Mouse (Mus musculus): ENCODE data around the gene Plpp4. TPM values are rescaled to one million over a fixed set of nuclear protein-coding genes. Genes with fewer than 3 reads are reported as not detected.
A peak's percentile ranks its signal among the peaks of the same experiment; 100 is the strongest.

Plpp4 gene
- polyA plus RNA-seq, 1 experiment from 2014 or later: 9.5 TPM

GRCm38 (mm10) chr7:129402695-129403364, 146.0 kb downstream of the Plpp4 start:
- Histone ChIP-seq H3K27me3 (ENCODE audit: control insufficient read depth, insufficient read depth, low read length) (no peaks in the 10 kb centered on the region), H3K9ac (replicated peaks; ENCODE audit: low read length) (no peak overlapping the region), H3K4me2 (ENCODE audit: low read length) (peak overlapping the region; percentile 24), H3K27ac (replicated peaks; ENCODE audit: low read depth, low read length) (peak overlapping the region; percentile 69), H3K36me3 (ENCODE audit: control insufficient read depth, insufficient read depth, low read length) (no peaks in the 10 kb centered on the region), H3K4me1 (ENCODE audit: control insufficient read depth, insufficient read depth, low read length) (peaks cover 30% of the 10 kb centered on the region), H3K9me3 (ENCODE audit: control insufficient read depth, low read length) (no peaks in the 10 kb centered on the region), H3K4me3 (replicated peaks; ENCODE audit: low read depth, low read length) (no peak overlapping the region)
- WGBS: 22% methylated on average over 13 of the region's 13 CpGs
- peak; percentile 91 for DNase-seq
- ATAC-seq (ENCODE audit: low FRiP score, low TSS enrichment): peak; percentile 76; the same call in 1 of the 2 replicates

DNA sequence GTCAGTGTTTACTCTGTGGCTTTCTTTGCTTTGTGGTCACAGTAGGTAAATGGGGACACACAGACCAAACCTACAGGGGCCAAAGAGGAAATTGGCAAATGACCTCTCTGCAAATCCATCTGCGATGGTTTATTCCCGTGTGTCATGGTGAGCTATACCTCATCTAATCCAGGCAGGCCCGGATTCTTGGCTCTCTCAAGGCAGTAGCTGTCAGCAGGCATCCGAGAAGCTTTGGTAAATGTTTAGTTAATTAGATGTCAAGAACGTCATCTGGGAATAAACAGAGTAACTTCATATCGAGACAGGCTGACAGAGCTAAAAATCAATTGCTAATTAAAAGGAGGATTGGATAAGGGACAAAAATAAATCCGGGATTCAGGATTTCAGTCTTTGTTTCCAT, 149.2 kb downstream of the Plpp4 start:
- Histone ChIP-seq H3K27me3 (ENCODE audit: control insufficient read depth, insufficient read depth, low read length) (no peaks in the 10 kb centered on the region), H3K9ac (replicated peaks; ENCODE audit: low read length) (no peak overlapping the region), H3K4me3 (replicated peaks; ENCODE audit: low read depth, low read length) (no peak overlapping the region), H3K36me3 (ENCODE audit: control insufficient read depth, insufficient read depth, low read length) (no peaks in the 10 kb centered on the region), H3K9me3 (ENCODE audit: control insufficient read depth, low read length) (no peaks in the 10 kb centered on the region), H3K4me2 (ENCODE audit: low read length) (no peak overlapping the region), H3K27ac (replicated peaks; ENCODE audit: low read depth, low read length) (0 out of 2 replicates have a peak overlapping the region, but pooled peaks have one; percentile 1), H3K4me1 (ENCODE audit: control insufficient read depth, insufficient read depth, low read length) (peaks cover 51% of the 10 kb centered on the region)
- 32% methylated on average over 7 of the region's 7 CpGs for WGBS
- DNase-seq (peak; percentile 54), ATAC-seq (ENCODE audit: low FRiP score, low TSS enrichment) (no peak)

DNA sequence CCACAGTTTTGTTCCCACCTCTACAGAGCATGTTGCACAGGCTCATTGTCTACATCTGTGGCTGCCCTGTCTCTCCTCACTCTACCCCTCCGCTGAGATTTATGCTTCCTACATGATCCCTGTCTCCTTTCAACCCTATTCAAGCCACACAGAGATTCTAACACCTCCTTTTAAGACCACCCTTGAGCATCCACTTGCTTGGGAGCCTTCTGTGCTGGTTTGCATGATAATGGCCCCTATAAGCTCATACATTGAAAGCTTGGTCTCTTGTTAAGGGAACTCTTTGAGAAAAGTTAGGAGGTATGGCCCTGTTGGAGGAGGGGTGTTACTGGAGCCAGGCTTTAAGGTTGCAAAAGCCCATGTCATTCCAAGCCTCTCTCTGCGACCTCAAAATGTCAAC, 155.9 kb downstream of the Plpp4 start:
- H3K36me3 ChIP-seq (ENCODE audit: control insufficient read depth, insufficient read depth, low read length): no peaks in the 10 kb centered on the region
- H3K4me1 ChIP-seq (ENCODE audit: control insufficient read depth, insufficient read depth, low read length): peaks cover 22% of the 10 kb centered on the region
- DNase-seq (no peak), ATAC-seq (ENCODE audit: low FRiP score, low TSS enrichment) (no peak)
- H3K4me3 ChIP-seq (replicated peaks; ENCODE audit: low read depth, low read length): no peak overlapping the region
- no peaks in the 10 kb centered on the region for H3K9me3 ChIP-seq (ENCODE audit: control insufficient read depth, low read length)
- no peak overlapping the region for H3K27ac ChIP-seq (replicated peaks; ENCODE audit: low read depth, low read length)
- WGBS: 19% methylated on average over 2 of the region's 2 CpGs
- no peak overlapping the region for H3K9ac ChIP-seq (replicated peaks; ENCODE audit: low read length)
- no peaks in the 10 kb centered on the region for H3K27me3 ChIP-seq (ENCODE audit: control insufficient read depth, insufficient read depth, low read length)
- no peak overlapping the region for H3K4me2 ChIP-seq (ENCODE audit: low read length)

GRCm38 (mm10) chr7:129415179-129415578, 158.3 kb downstream of the Plpp4 start:
- Histone ChIP-seq H3K4me1 (ENCODE audit: control insufficient read depth, insufficient read depth, low read length) (peaks cover 7% of the 10 kb centered on the region; the same call in 1 of the 2 replicates), H3K4me3 (replicated peaks; ENCODE audit: low read depth, low read length) (no peak overlapping the region), H3K27ac (replicated peaks; ENCODE audit: low read depth, low read length) (no peak overlapping the region), H3K36me3 (ENCODE audit: control insufficient read depth, insufficient read depth, low read length) (no peaks in the 10 kb centered on the region), H3K4me2 (ENCODE audit: low read length) (no peak overlapping the region), H3K9me3 (ENCODE audit: control insufficient read depth, low read length) (no peaks in the 10 kb centered on the region), H3K27me3 (ENCODE audit: control insufficient read depth, insufficient read depth, low read length) (no peaks in the 10 kb centered on the region), H3K9ac (replicated peaks; ENCODE audit: low read length) (no peak overlapping the region)
- DNase-seq: peak; percentile 77
- ATAC-seq (ENCODE audit: low FRiP score, low TSS enrichment): peak; percentile 81; the same call in 1 of the 2 replicates
- 3% methylated on average over 4 of the region's 4 CpGs for WGBS

DNA sequence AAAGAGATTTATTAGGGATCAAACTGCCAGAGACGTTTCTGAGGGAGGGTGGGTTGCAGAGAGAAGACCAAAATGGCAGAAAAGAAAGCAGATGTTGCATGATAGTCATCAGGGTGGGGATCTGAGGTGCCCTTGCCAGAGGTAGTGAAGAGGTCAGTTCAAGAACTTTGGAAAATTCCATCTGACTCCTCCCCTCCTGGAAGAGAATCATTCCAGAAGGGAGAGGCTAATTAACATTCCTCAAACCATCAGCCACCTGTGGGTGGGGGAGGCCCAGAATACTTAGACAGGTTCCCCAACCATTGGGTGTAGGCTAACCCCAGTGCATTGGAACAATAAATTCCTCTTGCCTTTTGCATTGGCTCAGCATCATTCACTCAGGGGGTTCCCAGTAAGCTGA, 164.3 kb downstream of the Plpp4 start:
- ATAC-seq (ENCODE audit: low FRiP score, low TSS enrichment): no peak
- Histone ChIP-seq H3K36me3 (ENCODE audit: control insufficient read depth, insufficient read depth, low read length) (no peaks in the 10 kb centered on the region), H3K27me3 (ENCODE audit: control insufficient read depth, insufficient read depth, low read length) (no peaks in the 10 kb centered on the region), H3K9me3 (ENCODE audit: control insufficient read depth, low read length) (no peaks in the 10 kb centered on the region), H3K9ac (replicated peaks; ENCODE audit: low read length) (no peak overlapping the region), H3K4me2 (ENCODE audit: low read length) (no peak overlapping the region), H3K27ac (replicated peaks; ENCODE audit: low read depth, low read length) (no peak overlapping the region), H3K4me3 (replicated peaks; ENCODE audit: low read depth, low read length) (no peak overlapping the region), H3K4me1 (ENCODE audit: control insufficient read depth, insufficient read depth, low read length) (no peaks in the 10 kb centered on the region)
- WGBS: 57% methylated on average over 1 of the region's 1 CpGs
- DNase-seq: no peak

DNA sequence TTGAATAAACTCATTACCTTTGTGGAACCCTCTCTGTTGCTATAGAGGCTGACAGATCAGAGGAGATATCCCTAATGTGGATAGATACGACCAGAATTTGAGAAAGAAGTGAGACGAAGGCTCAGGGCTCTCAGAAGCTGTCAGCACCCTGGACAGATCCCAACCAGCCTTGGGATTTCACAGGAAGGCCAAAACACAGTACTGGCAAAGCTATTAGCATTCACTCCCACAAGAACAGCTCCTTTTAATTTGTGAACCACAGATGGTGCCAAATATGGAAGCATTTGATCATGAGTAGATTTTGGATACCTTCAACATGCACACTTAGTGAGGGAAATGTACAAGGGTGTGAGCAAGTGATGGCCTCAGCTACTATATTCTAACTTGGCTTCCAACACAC, 168.7 kb downstream of the Plpp4 start:
- H3K27ac ChIP-seq (replicated peaks; ENCODE audit: low read depth, low read length): no peak overlapping the region
- ATAC-seq (ENCODE audit: low FRiP score, low TSS enrichment) (no peak), DNase-seq (peak; percentile 35)
- H3K9me3 ChIP-seq (ENCODE audit: control insufficient read depth, low read length): no peaks in the 10 kb centered on the region
- H3K27me3 ChIP-seq (ENCODE audit: control insufficient read depth, insufficient read depth, low read length): no peaks in the 10 kb centered on the region
- no peaks in the 10 kb centered on the region for H3K4me1 ChIP-seq (ENCODE audit: control insufficient read depth, insufficient read depth, low read length)
- WGBS: 31% methylated on average over 2 of the region's 2 CpGs
- no peaks in the 10 kb centered on the region for H3K36me3 ChIP-seq (ENCODE audit: control insufficient read depth, insufficient read depth, low read length)
- no peak overlapping the region for H3K4me3 ChIP-seq (replicated peaks; ENCODE audit: low read depth, low read length)
- no peak overlapping the region for H3K4me2 ChIP-seq (ENCODE audit: low read length)
- no peak overlapping the region for H3K9ac ChIP-seq (replicated peaks; ENCODE audit: low read length)

- H3K27ac ChIP-seq (replicated peaks; ENCODE audit: low read depth, low read length): no peak overlapping the region
- WGBS: 53% methylated on average over 4 of the region's 4 CpGs
- H3K27me3 ChIP-seq (ENCODE audit: control insufficient read depth, insufficient read depth, low read length): no peaks in the 10 kb centered on the region
- ATAC-seq (ENCODE audit: low FRiP score, low TSS enrichment) (no peak), DNase-seq (no peak)
- no peak overlapping the region for H3K4me2 ChIP-seq (ENCODE audit: low read length)
- no peak overlapping the region for H3K4me3 ChIP-seq (replicated peaks; ENCODE audit: low read depth, low read length)
- no peaks in the 10 kb centered on the region for H3K9me3 ChIP-seq (ENCODE audit: control insufficient read depth, low read length)
- no peak overlapping the region for H3K9ac ChIP-seq (replicated peaks; ENCODE audit: low read length)
- H3K4me1 ChIP-seq (ENCODE audit: control insufficient read depth, insufficient read depth, low read length): no peaks in the 10 kb centered on the region
- H3K36me3 ChIP-seq (ENCODE audit: control insufficient read depth, insufficient read depth, low read length): no peaks in the 10 kb centered on the region
Measured at GRCm38 (mm10) chr7:129428794-129429193, 172.0 kb downstream of the Plpp4 start.

GRCm38 (mm10) chr7:129429903-129430302, 173.1 kb downstream of the Plpp4 start:
- Histone ChIP-seq H3K9me3 (ENCODE audit: control insufficient read depth, low read length) (no peaks in the 10 kb centered on the region), H3K4me3 (replicated peaks; ENCODE audit: low read depth, low read length) (no peak overlapping the region), H3K27ac (replicated peaks; ENCODE audit: low read depth, low read length) (no peak overlapping the region), H3K9ac (replicated peaks; ENCODE audit: low read length) (no peak overlapping the region), H3K4me2 (ENCODE audit: low read length) (no peak overlapping the region), H3K4me1 (ENCODE audit: control insufficient read depth, insufficient read depth, low read length) (no peaks in the 10 kb centered on the region), H3K27me3 (ENCODE audit: control insufficient read depth, insufficient read depth, low read length) (no peaks in the 10 kb centered on the region), H3K36me3 (ENCODE audit: control insufficient read depth, insufficient read depth, low read length) (no peaks in the 10 kb centered on the region)
- no peak for DNase-seq
- 39% methylated on average over 3 of the region's 3 CpGs for WGBS
- ATAC-seq (ENCODE audit: low FRiP score, low TSS enrichment): no peak

All from midbrain, embryonic 14.5 days (tissue).